Mouse (Mus musculus) kidney, postnatal 4 days (tissue): Measurements from ENCODE around the gene Tm6sf2.
"Not testable (repeated sequence)": the region's sequence is repeated elsewhere in the genome, so short reads cannot be mapped to it uniquely, and the experiment has no call there.

Experiments
- DNase-seq, 2 experiments: peaks; one replicate each; pipeline ENCODE4 v3.0.0; 2021; ENCODE audit warnings: mixed read lengths in 2 of 2

Tm6sf2 gene

DNA sequence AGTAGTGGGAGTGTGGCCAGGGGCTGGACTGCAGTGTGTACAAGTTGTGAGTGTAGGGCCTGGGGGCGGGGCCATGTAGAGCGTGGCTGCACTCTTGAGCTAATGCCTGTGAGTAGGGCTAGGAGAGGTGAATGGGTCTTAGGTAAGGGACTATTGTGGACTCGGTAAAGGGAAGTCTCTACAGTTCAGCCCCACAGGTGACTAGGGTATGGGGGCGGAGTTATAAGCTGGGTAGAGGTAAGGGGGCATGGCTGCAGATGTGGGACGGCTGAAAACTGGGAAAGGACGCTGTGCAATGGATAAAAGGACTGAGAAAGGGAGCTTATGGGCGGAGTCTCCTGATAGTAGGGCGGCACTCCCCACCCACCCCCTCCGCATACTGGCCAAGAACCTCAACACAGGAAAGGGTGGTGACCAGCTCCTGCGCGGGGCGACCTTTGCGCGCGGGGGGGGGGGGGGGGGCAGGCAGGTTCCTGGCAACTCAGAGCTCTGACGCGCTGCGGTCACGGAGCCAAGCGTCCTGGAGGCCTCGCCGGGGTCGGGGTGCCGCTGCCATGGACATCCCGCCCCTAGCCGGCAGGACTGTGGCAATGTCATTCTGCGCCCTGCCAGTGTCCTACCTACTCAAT is at the start of gene Tm6sf2:
TSS of gene Tm6sf2 (plus strand) at position 484 of the 629 bp plus-strand sequence.
- peak; percentile 51 to 68 for DNase-seq

DNA sequence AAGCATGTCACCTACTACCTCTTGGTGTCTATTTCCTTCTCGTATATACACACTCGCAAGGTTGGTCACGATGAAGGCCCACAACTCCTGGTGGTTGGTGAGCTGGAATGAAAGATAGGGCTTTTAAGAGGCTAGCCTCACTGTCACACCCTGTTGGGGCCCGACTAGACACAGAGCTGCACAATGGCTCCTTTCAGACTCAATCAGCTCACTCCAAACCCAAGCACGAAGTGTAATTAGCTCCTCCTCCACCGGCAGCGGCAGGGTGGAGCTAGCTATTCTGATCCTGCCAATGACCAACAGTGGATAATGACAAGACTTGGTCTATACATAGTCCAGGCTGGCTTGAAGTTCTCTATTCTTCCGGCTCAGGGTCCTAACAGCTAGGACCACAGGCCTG is 49.1 kb upstream of the Tm6sf2 start:
- no peak for DNase-seq

DNA sequence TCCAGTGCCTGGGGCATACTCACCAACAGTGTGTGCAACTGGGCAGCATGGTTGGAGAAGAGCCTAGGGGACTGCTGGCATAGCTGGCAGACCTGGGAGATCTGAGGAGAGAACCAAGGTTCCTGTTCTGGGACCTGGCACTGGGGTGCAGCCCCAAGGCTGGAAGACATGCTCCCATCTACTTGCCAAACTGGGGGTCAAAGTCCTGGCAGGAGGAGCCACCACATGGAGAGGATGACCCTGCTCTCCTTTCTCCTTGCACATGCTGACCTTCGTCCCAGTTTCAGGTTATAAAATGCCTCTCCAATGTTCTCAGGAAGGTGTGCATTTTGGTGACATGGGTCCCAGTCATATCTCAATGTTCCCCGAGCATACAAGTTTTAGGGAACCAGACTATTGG is 46.6 kb upstream of the Tm6sf2 start:
- DNase-seq: no peak

DNA sequence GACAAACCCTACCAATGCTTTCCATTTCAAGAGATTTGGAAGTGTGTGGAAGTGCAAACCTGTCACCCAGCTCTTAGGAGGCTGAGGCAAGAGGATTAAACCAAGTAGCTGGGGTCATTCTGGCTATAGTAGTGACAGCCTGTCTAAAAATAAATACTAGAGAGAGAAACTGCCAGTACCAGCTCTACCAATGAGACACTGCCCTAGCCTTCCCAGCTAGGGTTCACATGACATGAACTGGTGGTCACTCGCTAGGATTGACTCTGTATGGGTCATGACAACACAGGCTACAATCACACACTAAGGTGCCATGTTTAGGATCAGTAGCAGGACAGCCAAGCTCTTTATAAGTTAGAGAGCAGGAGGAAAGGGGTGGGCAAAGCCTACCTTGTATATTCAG is 42.5 kb upstream of the Tm6sf2 start:
- DNase-seq: no peak

DNA sequence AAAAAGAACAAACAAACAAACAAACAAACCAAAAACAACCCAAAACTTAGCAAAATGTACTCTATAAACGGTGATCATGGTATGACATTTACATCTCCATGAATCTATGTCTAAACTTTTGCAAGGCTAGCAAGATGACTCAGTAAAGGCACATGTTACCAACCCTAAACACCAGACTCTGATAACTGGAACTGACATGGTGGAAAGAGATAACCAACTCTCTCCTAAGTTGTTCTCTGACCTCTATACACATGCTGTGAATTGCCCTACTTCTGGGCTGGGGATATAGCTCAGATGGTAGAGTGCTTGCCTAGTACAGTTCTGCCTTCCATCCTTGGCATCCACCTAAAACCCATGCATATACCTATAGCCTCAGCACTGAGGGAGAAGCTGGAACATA is 34.7 kb upstream of the Tm6sf2 start:
- no peak for DNase-seq

DNA sequence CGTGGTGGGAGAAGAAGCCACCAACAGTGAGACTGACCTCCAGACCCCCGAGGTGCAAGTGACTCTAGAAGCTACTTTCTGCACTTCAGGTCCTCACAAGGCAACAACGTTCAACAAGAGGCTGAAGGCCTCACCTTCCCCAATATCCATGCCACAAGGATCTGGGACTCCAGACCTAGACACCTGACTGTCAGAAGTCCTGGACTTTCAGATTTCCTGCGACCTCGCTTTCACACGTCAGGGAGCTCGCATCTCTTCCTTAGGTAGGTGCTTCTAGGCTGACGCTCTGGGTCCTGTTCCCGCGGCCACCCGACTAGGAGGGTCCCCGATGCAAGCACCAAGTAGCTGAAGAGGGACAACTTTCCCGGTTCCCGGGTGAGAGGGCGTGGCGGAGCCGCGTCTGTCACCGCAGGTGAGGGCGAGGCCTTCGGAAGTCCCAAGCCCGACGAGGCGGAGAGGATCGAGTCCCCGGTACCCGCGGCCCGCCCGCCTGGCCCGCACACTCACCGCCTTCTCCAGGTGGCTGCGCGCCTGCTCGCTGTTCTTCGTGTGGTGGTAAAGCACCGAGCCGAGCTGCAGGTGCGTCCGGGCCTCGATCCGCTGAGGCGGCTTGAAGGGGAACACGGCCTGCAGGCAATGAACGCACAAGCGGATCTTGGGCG is 30.7 kb upstream of the Tm6sf2 start:
- peak in 1 of 2 experiments; percentile 64 for DNase-seq

DNA sequence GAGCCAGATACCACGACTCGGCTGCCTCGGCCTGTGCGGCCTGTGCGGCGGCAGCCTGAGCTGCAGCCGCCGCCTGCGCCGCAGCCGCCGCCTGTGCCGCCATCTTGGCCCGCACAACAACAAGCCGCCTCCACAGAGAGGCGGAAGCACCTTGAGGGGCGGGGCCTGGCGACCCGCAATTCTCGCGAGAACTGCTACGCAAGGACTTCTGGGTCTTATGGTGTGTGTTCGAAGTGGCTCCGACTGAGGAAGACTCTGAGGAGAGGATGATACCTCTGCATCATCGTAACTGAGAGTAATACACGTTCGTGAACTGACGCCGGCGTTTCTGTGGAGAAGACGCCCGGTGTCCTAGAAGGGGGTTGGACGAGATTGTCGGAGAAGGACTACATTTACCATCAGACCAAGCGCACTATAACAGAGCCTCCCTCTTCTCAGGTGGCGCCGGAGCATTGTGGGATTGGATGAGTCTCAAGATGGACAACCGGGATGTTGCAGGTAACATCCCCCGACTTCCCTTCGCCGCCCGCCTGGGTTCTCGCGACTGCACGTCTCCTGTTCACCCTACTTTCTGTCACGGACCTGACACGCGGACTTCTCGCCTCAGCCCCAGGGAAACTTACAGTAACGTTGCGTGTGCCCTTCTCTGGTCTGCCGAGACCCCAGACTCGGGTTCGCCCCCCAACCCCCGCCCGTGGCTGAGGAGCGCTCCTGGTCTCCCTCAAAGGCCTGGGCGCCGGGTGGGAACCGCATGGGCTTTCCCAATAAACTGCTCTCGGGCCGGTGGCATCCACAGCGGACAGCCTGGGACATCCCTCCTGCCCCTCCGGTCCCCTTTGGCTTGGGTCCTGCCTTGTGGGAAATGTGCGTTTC is 29.9 kb upstream of the Tm6sf2 start, which contains the start of the genes Mau2 and Sugp1:
TSS of gene Mau2 (minus strand) at position 152 of the 873 bp plus-strand sequence.
TSS of gene Sugp1 (plus strand) at position 231 of the 873 bp plus-strand sequence.
- peak; percentile 98 to 99 for DNase-seq

DNA sequence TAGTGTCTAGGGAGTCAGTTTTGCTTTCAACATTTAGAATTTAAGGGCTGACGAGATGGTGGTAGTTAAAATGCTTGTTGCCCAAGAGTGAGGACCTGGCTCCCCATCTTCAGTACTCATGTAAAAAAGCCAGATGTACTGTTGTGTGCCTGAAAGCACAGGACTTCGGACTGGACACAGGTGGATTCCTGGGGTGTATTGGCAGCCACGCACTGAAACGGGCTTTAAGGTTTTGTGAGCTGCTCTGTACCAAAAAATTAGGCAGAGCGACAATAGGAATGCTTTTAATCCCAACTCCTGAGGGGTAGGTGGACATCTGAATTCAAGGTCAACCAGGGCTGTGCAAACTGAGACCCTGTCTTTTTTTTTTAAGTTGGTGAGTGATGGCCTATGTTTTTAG is 28.7 kb upstream of the Tm6sf2 start:
- DNase-seq: no peak

DNA sequence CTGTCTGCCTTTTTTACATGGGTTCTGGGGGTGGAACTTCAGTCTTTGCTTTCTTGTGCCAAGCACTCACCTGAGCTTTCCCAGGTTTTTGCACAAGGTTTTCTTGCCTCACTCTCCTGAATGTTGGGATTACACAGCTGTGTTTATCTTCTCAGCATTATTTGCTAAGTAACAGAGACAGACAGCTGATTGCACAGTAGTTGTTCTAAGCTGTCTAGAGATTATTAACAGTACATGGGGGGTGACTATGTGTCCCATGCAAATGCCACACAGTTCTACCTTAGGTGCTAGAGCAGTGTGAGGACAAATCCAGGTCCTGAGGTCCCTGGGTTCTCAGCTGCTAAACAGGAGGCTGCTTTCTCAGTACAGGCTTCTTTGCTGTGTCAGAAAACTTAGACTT is 23.1 kb upstream of the Tm6sf2 start:
- no peak for DNase-seq

DNA sequence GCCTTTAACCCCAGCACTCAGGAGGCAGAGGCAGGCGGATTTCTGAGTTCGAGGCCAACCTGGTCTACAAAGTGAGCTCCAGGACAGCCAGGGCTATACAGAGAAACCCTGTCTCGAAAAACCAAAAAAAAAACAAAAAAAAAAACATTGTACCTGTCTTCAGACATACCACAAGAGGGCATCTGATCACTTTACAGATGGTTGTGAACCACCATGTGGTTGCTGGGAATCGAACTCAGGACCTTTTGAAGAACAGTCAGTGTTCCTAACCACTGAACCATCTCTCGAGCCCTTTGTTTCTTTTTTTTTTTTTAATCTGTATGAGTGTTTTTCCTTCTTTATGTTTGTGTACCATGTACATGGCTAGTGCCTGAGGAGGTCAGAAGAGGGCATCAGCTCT is 22.3 kb upstream of the Tm6sf2 start:
- DNase-seq: not testable (repeated sequence)

DNA sequence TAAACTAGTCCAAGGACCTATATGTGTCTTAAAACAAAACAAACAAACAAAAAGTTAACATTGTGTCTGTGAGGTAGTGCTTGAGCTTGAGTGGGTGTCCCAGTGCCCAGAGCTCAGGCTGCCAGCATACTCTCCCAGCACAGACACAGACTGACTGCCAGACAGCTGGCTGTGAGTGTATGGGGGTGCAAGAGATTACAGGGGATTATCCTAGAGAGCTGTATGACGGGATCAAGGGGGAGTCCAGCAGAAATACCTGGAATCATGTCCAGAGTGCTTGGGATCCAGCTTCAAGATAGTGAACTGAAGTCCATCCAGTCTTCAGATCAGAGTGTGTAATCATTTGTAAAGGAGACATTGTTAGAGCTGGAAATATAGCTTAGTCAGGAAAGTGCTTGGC is 15.0 kb upstream of the Tm6sf2 start:
- no peak for DNase-seq

DNA sequence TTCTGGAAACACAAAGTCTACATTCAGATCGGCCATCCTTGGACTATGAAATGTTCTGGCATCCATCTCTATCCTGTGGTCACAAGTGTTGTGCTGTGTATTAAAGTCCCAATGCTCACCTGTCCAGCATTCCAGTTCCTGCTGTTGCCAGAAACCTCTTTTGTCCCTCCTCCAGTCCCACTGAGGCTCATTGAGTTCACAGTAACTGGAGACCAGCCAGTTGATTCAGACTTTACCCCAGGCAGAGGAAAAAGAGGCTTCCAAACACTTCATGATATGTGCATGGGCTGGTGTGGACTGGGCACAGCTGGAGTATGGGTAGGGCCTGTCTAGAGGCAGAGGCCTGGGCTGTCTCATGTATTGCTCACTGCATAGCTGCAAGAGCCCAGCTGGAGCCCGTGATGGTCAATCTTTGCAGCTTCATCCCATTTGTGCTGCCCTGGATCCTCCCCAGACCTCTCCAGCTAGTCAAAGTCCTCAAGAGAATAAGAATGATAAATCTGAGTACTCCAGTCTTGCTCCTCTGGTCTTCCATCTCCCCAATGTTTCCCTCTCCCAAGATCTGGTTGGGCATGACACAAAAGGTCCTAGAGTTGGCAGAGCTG is 786 bp upstream of the Tm6sf2 start:
- DNase-seq: peak in 1 of 2 experiments; percentile 28

DNA sequence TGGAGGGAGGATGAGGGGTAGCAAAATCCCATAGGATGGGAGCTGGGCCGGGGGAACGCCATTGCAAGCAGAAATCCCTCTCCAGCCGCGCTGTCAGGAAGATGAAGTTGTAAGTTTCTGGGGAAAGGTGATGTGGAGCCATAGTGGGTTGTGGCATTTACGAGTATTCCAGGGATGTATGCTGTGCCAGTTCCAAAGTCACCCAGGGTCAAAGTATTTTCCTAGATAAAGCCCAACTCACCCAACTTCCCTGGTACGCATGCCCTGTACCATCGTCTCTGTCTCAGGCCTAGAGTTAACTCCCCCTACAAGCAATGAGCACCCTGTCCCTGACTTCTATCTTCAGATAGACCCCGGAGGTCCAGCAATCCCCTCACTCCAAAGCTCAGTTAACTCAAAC is 396 bp downstream of the Tm6sf2 start:
- DNase-seq: no peak

DNA sequence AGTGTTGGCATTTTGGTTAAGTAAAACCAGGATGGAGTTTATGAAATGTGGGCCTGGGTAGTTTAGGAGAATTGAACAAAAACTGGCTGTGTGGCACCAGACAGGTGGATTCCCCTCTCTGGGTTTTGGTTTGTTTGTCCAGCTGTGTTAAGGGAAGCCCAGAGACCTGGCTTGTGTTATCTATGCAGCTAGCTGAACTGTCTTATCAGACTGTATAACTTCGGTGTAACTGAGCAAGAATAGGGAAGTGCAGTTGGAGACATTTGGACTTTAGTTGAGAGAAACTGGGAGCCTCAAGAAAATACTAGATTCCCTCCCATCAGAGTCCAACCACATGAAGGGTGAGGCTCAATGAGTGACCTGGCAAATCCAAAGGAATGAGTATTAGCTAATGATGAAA is 958 bp downstream of the Tm6sf2 start:
- DNase-seq: no peak

DNA sequence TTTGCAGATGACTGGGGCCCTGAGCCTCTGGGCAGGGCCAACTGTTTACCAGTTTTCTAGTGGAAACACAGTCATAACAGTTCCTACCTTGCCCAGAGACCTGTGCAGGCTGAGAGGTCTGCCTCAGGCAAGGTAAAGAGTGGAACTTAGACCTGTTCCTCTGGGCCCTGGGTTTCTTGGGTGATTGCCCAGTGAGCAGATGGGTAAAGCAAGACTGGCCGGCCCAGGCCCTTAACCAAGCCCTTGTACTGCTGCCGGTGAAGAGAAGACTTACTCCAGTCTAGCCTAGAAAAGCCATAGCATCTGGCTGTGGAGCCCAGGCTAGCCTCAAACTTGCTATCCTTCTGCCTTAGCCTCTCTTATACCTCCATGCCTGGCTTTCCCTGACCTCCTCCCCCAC is 9.3 kb downstream of the Tm6sf2 start:
- no peak for DNase-seq

DNA sequence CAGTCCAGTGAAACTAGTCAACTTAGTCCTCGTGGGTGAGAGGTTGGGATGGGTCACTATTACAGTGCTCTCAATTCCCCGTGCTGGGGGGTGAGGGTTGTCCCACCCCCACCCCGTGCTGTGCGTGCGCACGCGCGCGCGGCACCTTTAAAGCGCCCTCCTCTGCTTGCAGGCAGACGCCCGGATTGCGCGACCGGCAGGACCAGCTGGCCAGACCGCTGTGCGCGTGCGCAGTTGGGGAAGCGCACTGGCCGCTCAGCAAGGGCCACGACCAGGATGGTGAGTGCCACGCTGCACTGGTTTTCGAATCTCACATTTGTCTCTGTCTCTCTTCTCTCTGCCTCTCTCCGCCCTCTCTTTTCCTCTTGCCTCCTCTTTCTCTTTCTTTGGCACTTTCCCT is 10.6 kb downstream of the Tm6sf2 start, which contains the start of gene Hapln4:
TSS of gene Hapln4 (plus strand) at position 173 of the 400 bp plus-strand sequence.
- peak; percentile 65 to 76 for DNase-seq

DNA sequence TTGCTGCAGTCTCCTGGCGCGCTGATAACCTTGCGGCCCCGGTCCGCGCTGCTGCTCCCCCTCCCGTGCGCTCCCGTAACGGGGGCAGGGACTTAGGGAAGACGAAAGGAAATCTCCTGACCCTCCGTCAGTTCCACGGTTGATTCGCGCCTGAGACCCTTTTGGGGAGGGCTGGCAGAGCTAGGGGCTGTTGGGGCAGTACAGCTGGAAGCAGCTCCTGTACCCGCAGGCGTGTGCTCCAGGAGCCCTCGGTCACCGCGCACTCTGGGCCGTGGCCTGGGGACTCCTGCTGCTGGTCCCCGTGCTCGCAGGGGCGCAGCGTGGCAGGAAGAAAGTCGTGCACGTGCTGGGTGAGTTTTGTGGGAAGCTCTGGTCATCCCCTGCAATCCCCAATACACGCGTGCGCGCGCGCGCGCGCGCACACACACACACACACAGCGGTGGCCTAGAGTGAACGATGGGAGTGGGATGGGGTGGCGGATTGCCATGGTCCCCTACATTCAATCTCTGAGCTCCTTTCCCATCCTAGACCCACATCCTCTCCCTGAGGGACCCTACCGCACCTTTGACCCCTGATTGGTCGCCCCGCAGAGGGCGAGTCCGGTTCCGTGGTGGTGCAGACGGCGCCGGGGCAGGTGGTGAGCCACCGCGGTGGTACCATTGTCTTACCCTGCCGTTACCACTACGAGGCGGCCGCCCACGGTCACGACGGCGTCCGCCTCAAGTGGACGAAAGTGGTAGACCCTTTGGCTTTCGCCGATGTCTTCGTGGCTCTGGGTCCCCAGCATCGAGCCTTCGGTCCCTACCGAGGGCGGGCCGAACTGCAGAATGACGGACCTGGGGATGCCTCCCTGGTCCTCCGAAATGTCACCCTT is 11.7 kb downstream of the Tm6sf2 start:
- DNase-seq: peak; percentile 19 to 27

DNA sequence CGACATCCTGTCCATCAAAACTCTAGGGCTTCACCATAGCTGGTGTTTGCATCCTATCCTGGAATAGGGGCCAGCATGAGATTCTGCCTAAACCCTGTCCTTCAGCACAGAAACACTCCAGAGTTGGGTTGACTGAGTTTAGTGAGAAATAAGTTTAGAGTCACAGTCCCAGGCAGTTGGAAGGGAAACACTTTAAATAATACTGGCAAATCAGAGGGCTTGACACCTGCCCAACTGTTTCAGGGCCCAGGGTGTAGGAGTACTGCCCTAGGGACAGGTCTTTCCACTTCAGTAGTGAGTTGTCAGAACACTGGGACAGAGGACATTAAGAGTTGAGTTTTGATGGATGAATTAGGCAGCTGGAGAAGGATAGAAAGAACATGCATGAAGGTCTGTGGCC is 13.4 kb downstream of the Tm6sf2 start:
- DNase-seq: no peak

DNA sequence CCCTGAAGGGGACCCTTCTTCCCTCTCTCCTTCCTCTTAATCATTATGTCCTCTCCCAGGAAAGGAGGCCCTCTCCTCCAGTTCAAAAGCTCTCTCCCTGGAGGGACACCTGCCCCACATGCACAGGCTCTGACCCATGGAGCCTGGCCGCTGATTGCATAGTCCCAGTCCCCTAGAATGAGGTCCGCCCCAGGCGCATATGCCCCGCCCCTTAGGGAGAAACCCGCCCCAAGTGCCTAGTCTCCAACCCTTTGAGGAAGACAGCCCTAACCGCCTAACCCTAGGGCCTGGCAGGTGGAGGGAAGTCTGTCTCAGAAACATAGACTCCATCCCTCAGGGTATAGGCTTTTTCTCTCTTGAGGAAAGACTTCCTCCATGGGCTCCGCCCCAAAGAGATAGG is 14.5 kb downstream of the Tm6sf2 start:
- DNase-seq: peak in 1 of 2 experiments; percentile 10

DNA sequence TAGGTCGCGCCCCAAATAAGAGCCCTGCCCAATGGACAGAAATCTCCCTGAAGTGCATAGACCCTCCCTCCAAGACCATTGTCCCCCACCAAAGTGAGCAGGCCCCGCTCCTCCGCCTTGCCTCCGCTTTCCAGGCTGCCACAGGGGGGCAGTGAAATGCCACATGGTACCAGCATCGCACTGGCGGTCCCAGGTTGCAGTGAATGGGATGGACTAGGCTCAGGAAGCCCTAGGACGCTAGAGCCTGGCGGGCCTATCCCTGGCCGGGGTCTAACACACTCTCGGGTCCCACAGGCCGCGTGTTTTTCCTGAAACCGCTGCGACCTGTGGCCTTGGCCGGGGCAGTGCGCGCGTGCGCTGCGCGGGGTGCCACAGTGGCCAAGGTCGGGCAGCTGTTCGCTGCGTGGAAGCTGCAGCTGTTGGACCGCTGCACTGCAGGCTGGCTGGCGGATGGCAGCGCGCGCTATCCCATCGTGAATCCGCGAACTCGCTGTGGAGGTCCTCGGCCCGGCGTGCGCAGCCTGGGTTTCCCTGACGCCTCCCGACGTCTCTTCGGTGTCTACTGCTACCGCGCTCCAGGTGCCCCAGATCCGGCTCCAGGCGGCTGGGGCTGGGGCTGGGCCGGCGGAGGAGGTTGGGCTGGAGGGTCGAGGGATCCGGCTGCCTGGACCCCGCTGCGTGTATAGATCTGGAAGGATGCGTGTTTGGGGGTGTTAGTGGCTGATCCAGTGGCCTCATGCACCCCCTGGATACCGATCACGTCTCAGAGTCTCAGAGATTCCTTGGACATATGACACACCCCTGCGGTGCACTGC is 15.3 kb downstream of the Tm6sf2 start:
- DNase-seq: peak; percentile 64 to 72
